Mouse (Mus musculus): ENCODE data around the gene Acta2. TPM values are rescaled to one million over a fixed set of nuclear protein-coding genes. Genes with fewer than 3 reads are reported as not detected.

Acta2 gene
- polyA plus RNA-seq (2014; fragmentation: Nextera tagmentation; extraction: Ambion mirVana) = 1,416 and 1,586 TPM in 2 replicates

DNA sequence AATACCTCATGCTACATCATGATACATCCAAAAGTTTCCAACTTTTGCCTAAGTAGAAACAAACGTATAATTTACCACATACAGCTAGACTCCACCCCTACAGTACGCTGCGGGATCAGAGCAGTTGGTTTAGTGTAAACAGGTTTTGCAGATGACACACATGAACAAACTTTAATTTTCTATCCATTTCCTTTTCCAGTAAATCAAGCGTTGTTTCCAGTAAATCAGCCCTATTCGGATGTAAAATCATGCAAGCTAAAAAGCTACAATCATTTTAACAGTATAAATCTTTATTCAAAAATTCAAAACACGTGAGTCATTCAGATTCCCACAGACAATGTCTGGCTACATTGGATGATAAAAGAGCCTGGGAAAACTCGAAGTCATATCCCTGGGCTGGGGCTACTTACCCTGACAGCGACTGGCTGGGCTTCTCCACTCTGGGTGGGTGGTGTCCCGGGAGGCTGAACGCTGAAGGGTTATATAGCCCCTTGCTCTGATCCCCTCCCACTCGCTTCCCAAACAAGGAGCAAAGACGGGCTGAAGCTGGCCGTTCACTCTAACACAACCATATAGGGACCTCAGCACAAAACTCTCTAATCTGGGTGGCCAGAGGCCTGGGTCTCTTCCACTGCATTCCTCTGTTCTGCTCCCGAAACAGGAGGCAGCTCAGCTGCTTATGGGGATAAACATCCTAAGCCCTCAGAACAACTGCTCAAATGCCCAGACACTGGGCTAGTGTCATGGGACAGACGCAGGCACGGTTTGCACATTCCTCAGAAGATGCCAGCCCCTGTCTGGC, at the start of gene Acta2:
Gene Acta2 (minus strand): TSS at position 711 of the 802 bp plus-strand sequence.
- WGBS (ENCODE audit: insufficient replicate concordance) = 28% methylated on average over 16 of the region's 16 CpGs
- Histone ChIP-seq H3K27ac (ENCODE audit: low read depth, low read length) (peak within 1 kb of the TSS; percentile 6), H3K9ac (ENCODE audit: low read depth, low read length) (peak within 1 kb of the TSS; percentile 6), H3K27me3 (ENCODE audit: control insufficient read depth, insufficient read depth, low read length) (no peaks in the 10 kb centered on the region; the same call in 1 of the 2 replicates), H3K4me3 (ENCODE audit: low read depth, low read length) (peak within 1 kb of the TSS; percentile 49), H3K36me3 (ENCODE audit: control insufficient read depth, insufficient read depth, low read length) (no peaks in the 10 kb centered on the region), H3K4me1 (ENCODE audit: control insufficient read depth, insufficient read depth, low read length) (no peaks in the 10 kb centered on the region; the same call in 1 of the 2 replicates), H3K4me2 (peak within 1 kb of the TSS; percentile 61), H3K9me3 (replicated peaks; ENCODE audit: control insufficient read depth, low read length) (no peaks in the 10 kb centered on the region)
- peak; percentile 70 for ATAC-seq (replicated peaks; ENCODE audit: insufficient number of reproducible peaks, low FRiP score, low TSS enrichment)

DNA sequence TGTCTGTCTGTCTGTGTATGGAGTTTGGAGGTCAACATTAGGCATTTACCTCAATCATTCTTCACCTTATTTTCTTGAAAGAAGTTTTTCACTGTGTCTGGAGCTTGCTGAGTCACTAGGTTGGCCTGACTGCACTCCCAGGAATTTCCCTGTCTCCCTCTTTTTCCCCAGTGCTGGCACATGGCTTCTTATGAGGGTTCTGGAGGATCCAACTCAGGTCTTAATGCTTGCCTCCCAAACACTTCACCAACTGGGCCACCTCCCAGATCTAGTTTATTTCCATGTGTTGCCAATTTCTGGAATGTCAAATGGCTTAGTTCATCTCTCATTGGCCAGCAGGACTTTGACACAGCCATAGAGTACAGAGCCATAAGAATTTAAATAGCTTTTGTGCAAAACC, 49.5 kb upstream of the Acta2 start:
- H3K36me3 ChIP-seq (ENCODE audit: control insufficient read depth, insufficient read depth, low read length) = no peaks in the 10 kb centered on the region
- no peak overlapping the region for H3K9ac ChIP-seq (ENCODE audit: low read depth, low read length)
- H3K4me1 ChIP-seq (ENCODE audit: control insufficient read depth, insufficient read depth, low read length) = peaks cover under 1% of the 10 kb centered on the region; the same call in 1 of the 2 replicates
- H3K4me3 ChIP-seq (ENCODE audit: low read depth, low read length) = no peak overlapping the region
- H3K4me2 ChIP-seq = no peak overlapping the region
- no peaks in the 10 kb centered on the region for H3K27me3 ChIP-seq (ENCODE audit: control insufficient read depth, insufficient read depth, low read length)
- H3K27ac ChIP-seq (ENCODE audit: low read depth, low read length) = no peak overlapping the region
- H3K9me3 ChIP-seq (replicated peaks; ENCODE audit: control insufficient read depth, low read length) = no peaks in the 10 kb centered on the region
- ATAC-seq (replicated peaks; ENCODE audit: insufficient number of reproducible peaks, low FRiP score, low TSS enrichment) = no peak

- Histone ChIP-seq H3K9me3 (replicated peaks; ENCODE audit: control insufficient read depth, low read length) (no peaks in the 10 kb centered on the region), H3K9ac (ENCODE audit: low read depth, low read length) (no peak overlapping the region), H3K27ac (ENCODE audit: low read depth, low read length) (no peak overlapping the region), H3K4me2 (no peak overlapping the region), H3K27me3 (ENCODE audit: control insufficient read depth, insufficient read depth, low read length) (no peaks in the 10 kb centered on the region), H3K4me3 (ENCODE audit: low read depth, low read length) (no peak overlapping the region), H3K4me1 (ENCODE audit: control insufficient read depth, insufficient read depth, low read length) (peaks cover 4% of the 10 kb centered on the region; the same call in 1 of the 2 replicates), H3K36me3 (ENCODE audit: control insufficient read depth, insufficient read depth, low read length) (no peaks in the 10 kb centered on the region)
- ATAC-seq (replicated peaks; ENCODE audit: insufficient number of reproducible peaks, low FRiP score, low TSS enrichment) = no peak
- WGBS (ENCODE audit: insufficient replicate concordance) = 69% methylated on average over 2 of the region's 2 CpGs
Measured at GRCm38 (mm10) chr19:34300430-34300829, 45.0 kb upstream of the Acta2 start.

DNA sequence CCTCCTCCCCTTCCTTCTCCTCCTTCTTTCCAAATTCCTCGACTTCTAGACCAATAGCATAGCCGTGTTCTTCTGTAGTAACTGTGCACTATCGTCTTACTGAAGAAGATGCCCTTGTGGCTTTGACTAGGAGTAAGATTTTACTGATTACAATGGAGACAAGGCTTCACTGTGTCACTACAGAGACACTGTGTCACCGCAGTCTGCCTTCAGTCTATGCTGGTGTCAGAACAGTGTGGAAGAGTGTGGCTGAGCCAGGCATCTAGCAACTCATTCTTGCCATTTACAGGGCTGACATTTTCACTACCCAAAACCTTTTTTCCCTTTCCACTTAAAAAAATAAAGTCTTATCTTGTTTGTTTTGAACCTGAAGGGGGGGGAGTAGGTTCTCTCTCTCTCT, 43.8 kb upstream of the Acta2 start:
- ATAC-seq (replicated peaks; ENCODE audit: insufficient number of reproducible peaks, low FRiP score, low TSS enrichment) = no peak
- peaks cover 4% of the 10 kb centered on the region; the same call in 1 of the 2 replicates for H3K4me1 ChIP-seq (ENCODE audit: control insufficient read depth, insufficient read depth, low read length)

GRCm38 (mm10) chr19:34298531-34298930, 43.1 kb upstream of the Acta2 start:
- no peaks in the 10 kb centered on the region for H3K27me3 ChIP-seq (ENCODE audit: control insufficient read depth, insufficient read depth, low read length)
- no peak overlapping the region for H3K27ac ChIP-seq (ENCODE audit: low read depth, low read length)
- H3K4me1 ChIP-seq (ENCODE audit: control insufficient read depth, insufficient read depth, low read length) = peaks cover 4% of the 10 kb centered on the region; the same call in 1 of the 2 replicates
- H3K9ac ChIP-seq (ENCODE audit: low read depth, low read length) = no peak overlapping the region
- no peaks in the 10 kb centered on the region for H3K9me3 ChIP-seq (replicated peaks; ENCODE audit: control insufficient read depth, low read length)
- 24% methylated on average over 1 of the region's 1 CpGs for WGBS (ENCODE audit: insufficient replicate concordance)
- H3K4me2 ChIP-seq = no peak overlapping the region
- H3K4me3 ChIP-seq (ENCODE audit: low read depth, low read length) = no peak overlapping the region
- no peaks in the 10 kb centered on the region for H3K36me3 ChIP-seq (ENCODE audit: control insufficient read depth, insufficient read depth, low read length)
- no peak for ATAC-seq (replicated peaks; ENCODE audit: insufficient number of reproducible peaks, low FRiP score, low TSS enrichment)

More for the DNA sequence above, 43.8 kb upstream of the Acta2 start:
- H3K27me3 ChIP-seq (ENCODE audit: control insufficient read depth, insufficient read depth, low read length) = no peaks in the 10 kb centered on the region
- no peak overlapping the region for H3K9ac ChIP-seq (ENCODE audit: low read depth, low read length)
- H3K4me3 ChIP-seq (ENCODE audit: low read depth, low read length) = no peak overlapping the region
- H3K36me3 ChIP-seq (ENCODE audit: control insufficient read depth, insufficient read depth, low read length) = no peaks in the 10 kb centered on the region
- no peak overlapping the region for H3K27ac ChIP-seq (ENCODE audit: low read depth, low read length)
- no peaks in the 10 kb centered on the region for H3K9me3 ChIP-seq (replicated peaks; ENCODE audit: control insufficient read depth, low read length)
- no peak overlapping the region for H3K4me2 ChIP-seq
- WGBS (ENCODE audit: insufficient replicate concordance) = 61% methylated on average over 4 of the region's 4 CpGs

- Histone ChIP-seq H3K36me3 (ENCODE audit: control insufficient read depth, insufficient read depth, low read length) (no peaks in the 10 kb centered on the region), H3K27me3 (ENCODE audit: control insufficient read depth, insufficient read depth, low read length) (peaks cover 3% of the 10 kb centered on the region; the same call in 1 of the 2 replicates), H3K9me3 (replicated peaks; ENCODE audit: control insufficient read depth, low read length) (no peaks in the 10 kb centered on the region), H3K9ac (ENCODE audit: low read depth, low read length) (no peak overlapping the region), H3K4me2 (no peak overlapping the region), H3K4me1 (ENCODE audit: control insufficient read depth, insufficient read depth, low read length) (peaks cover 6% of the 10 kb centered on the region; the same call in 1 of the 2 replicates), H3K27ac (ENCODE audit: low read depth, low read length) (no peak overlapping the region), H3K4me3 (ENCODE audit: low read depth, low read length) (no peak overlapping the region)
- no peak for ATAC-seq (replicated peaks; ENCODE audit: insufficient number of reproducible peaks, low FRiP score, low TSS enrichment)
- WGBS (ENCODE audit: insufficient replicate concordance) = 58% methylated on average over 6 of the region's 6 CpGs
Measured at GRCm38 (mm10) chr19:34295442-34295841, 40.1 kb upstream of the Acta2 start.

DNA sequence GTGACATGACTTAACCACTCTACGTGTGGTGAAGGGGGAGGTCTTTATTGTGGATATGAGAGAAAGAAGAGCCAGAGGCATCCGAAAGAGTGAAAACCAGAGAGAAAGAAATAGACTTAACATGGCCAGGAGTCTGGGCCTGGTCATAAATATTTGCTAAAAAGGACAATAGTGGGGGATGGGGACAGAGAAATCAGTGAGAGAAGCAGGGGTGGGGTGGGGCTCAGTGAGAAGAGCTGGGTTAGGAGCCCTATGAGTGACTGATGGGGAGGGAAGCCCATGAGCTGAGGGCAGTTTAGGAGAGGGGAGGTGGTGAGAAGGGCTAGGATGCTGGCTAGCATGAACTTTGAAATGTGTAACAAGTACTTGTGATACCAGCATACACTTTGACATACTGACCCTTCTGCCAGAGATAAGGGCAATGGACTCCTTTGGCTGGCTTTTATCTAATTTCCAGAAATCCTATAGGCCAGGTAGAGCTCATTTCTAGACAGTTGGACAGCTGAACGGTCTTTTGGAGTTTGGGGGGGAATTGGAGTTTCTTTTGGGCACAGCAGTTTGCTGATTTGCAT, 38.1 kb upstream of the Acta2 start:
- Histone ChIP-seq H3K36me3 (ENCODE audit: control insufficient read depth, insufficient read depth, low read length) (no peaks in the 10 kb centered on the region), H3K4me1 (ENCODE audit: control insufficient read depth, insufficient read depth, low read length) (0 out of 2 replicates have a peak, but pooled peaks cover 2% of the 10 kb centered on the region), H3K4me2 (no peak overlapping the region), H3K9me3 (replicated peaks; ENCODE audit: control insufficient read depth, low read length) (no peaks in the 10 kb centered on the region), H3K27ac (ENCODE audit: low read depth, low read length) (no peak overlapping the region), H3K4me3 (ENCODE audit: low read depth, low read length) (no peak overlapping the region), H3K27me3 (ENCODE audit: control insufficient read depth, insufficient read depth, low read length) (peaks cover 3% of the 10 kb centered on the region; the same call in 1 of the 2 replicates), H3K9ac (ENCODE audit: low read depth, low read length) (no peak overlapping the region)
- WGBS (ENCODE audit: insufficient replicate concordance) = 73% methylated on average over 3 of the region's 3 CpGs
- ATAC-seq (replicated peaks; ENCODE audit: insufficient number of reproducible peaks, low FRiP score, low TSS enrichment) = no peak

GRCm38 (mm10) chr19:34292701-34293100, 37.3 kb upstream of the Acta2 start:
- Histone ChIP-seq H3K4me1 (ENCODE audit: control insufficient read depth, insufficient read depth, low read length) (0 out of 2 replicates have a peak, but pooled peaks cover 2% of the 10 kb centered on the region), H3K9ac (ENCODE audit: low read depth, low read length) (no peak overlapping the region), H3K4me3 (ENCODE audit: low read depth, low read length) (no peak overlapping the region), H3K4me2 (no peak overlapping the region), H3K27me3 (ENCODE audit: control insufficient read depth, insufficient read depth, low read length) (peaks cover 3% of the 10 kb centered on the region; the same call in 1 of the 2 replicates), H3K9me3 (replicated peaks; ENCODE audit: control insufficient read depth, low read length) (no peaks in the 10 kb centered on the region), H3K27ac (ENCODE audit: low read depth, low read length) (no peak overlapping the region), H3K36me3 (ENCODE audit: control insufficient read depth, insufficient read depth, low read length) (no peaks in the 10 kb centered on the region)
- no peak for ATAC-seq (replicated peaks; ENCODE audit: insufficient number of reproducible peaks, low FRiP score, low TSS enrichment)
- 77% methylated on average over 2 of the region's 2 CpGs for WGBS (ENCODE audit: insufficient replicate concordance)
